Mouse (Mus musculus) heart, adult 18-20 months (tissue): Measurements from ENCODE around the gene B4galnt2. TPM values are rescaled to one million over a fixed set of nuclear protein-coding genes. Genes with fewer than 3 reads are reported as not detected.
"Not testable (repeated sequence)": the region's sequence is repeated elsewhere in the genome, so short reads cannot be mapped to it uniquely, and the experiment has no call there.

Experiments used
- DNase-seq, 2 experiments: peaks; one replicate each; pipeline ENCODE4 v3.0.0; 2021 to 2022; ENCODE audit warnings: mixed read lengths in 1 of 2
- long read RNA-seq, 2 experiments: library from polyadenylated mRNA; stranded (forward); transcript quantifications; one replicate each; pipeline ENCODE4 v2.0.0; 2021
- total RNA-seq, 2 experiments: library from RNA; stranded (reverse); gene quantifications; 2 replicates each; pipeline ENCODE4 v1.2.3; 2021

Gene B4galnt2
- total RNA-seq = not detected
- long read RNA-seq, experiment 1, partial matches to known transcripts = 0 of 5 reads
- long read RNA-seq, experiment 1, other reads (novel, unspliced or antisense) = 5 of 5 reads
- long read RNA-seq, experiment 2, partial matches to known transcripts = 0 of 3 reads
- long read RNA-seq, experiment 2, other reads (novel, unspliced or antisense) = 3 of 3 reads

- no peak for DNase-seq
These were observed at the start of gene B4galnt2 for GRCm38 (mm10) chr11:95914571-95914991. B4galnt2 (minus strand) TSS chr11:95914891.

GRCm38 (mm10) chr11:95963304-95963703 lies 48.6 kb upstream of the B4galnt2 start:
- DNase-seq = no peak

- peak in 1 of 2 experiments; percentile 3 for DNase-seq
These were observed 44.5 kb upstream of the B4galnt2 start for GRCm38 (mm10) chr11:95959152-95959551.

- DNase-seq = no peak
These were observed 43.6 kb upstream of the B4galnt2 start for GRCm38 (mm10) chr11:95958251-95958650.

GRCm38 (mm10) chr11:95957407-95957806 lies 42.7 kb upstream of the B4galnt2 start:
- no peak for DNase-seq

- DNase-seq = no peak
These were observed 38.6 kb upstream of the B4galnt2 start for GRCm38 (mm10) chr11:95953313-95953712.

- DNase-seq = no peak
These were observed 31.3 kb upstream of the B4galnt2 start for GRCm38 (mm10) chr11:95945838-95946472.

GRCm38 (mm10) chr11:95939828-95940507 lies 25.3 kb upstream of the B4galnt2 start:
- DNase-seq = no peak

- no peak for DNase-seq
These were observed 21.7 kb upstream of the B4galnt2 start for GRCm38 (mm10) chr11:95936409-95936808.

- not testable (repeated sequence) for DNase-seq
These were observed 17.5 kb upstream of the B4galnt2 start for GRCm38 (mm10) chr11:95932168-95932567.

GRCm38 (mm10) chr11:95926398-95926797 lies 11.7 kb upstream of the B4galnt2 start:
- DNase-seq = no peak

GRCm38 (mm10) chr11:95925976-95926375 lies 11.3 kb upstream of the B4galnt2 start:
- DNase-seq = no peak

GRCm38 (mm10) chr11:95924215-95924614 lies 9.5 kb upstream of the B4galnt2 start:
- no peak for DNase-seq

- not testable (repeated sequence) for DNase-seq
These were observed 8.8 kb upstream of the B4galnt2 start for GRCm38 (mm10) chr11:95923477-95923876.

GRCm38 (mm10) chr11:95921991-95922621 lies 7.4 kb upstream of the B4galnt2 start:
- DNase-seq = no peak

GRCm38 (mm10) chr11:95916426-95916825 lies 1.7 kb upstream of the B4galnt2 start:
- DNase-seq = no peak

GRCm38 (mm10) chr11:95915006-95915710 lies 467 bp upstream of the B4galnt2 start:
- DNase-seq = peak in 1 of 2 experiments; percentile 12

- DNase-seq = no peak
These were observed 628 bp downstream of the B4galnt2 start for GRCm38 (mm10) chr11:95913959-95914566.

GRCm38 (mm10) chr11:95911579-95911978 lies 3.1 kb downstream of the B4galnt2 start:
- DNase-seq = no peak

GRCm38 (mm10) chr11:95907805-95908524 lies 6.7 kb downstream of the B4galnt2 start:
- DNase-seq = no peak

GRCm38 (mm10) chr11:95904290-95904689 lies 10.4 kb downstream of the B4galnt2 start:
- no peak for DNase-seq
